Mouse (Mus musculus) lung, postnatal 0 days (tissue): Measurements from ENCODE around the gene Ace2. TPM values are rescaled to one million over a fixed set of nuclear protein-coding genes. Genes with fewer than 3 reads are reported as not detected.
A peak's percentile ranks its signal among the peaks of the same experiment; 100 is the strongest.

Experiments used
- ATAC-seq: fragments of 200-750 bp; cut with Nextera tagmentation; 2 replicates; pipeline ENCODE4 v1.8.0; 2017; ENCODE audit warnings: moderate library complexity
- DNase-seq: peaks from one replicate; pipeline ENCODE4 v3.0.0-alpha.2; 2016; ENCODE audit warnings: low spot score
- H3K27ac ChIP-seq: fragments of 300-500 bp; sonication (generic); 2 replicates; pipeline ENCODE4 v1.5.1; 2014; ENCODE audit warnings: antibody characterized with exemption, mild to moderate bottlenecking, low read length, mixed read lengths
- H3K27me3 ChIP-seq: fragments of 300-500 bp; sonication (generic); replicated peaks from 2 replicates; pipeline ENCODE4 v1.6.1; 2014; ENCODE audit warnings: low read length, mixed read lengths; ENCODE audit not compliant: insufficient read depth
- H3K36me3 ChIP-seq: fragments of 300-500 bp; sonication (generic); 2 replicates; pipeline ENCODE4 v1.6.1; 2014; ENCODE audit warnings: low read length, mixed read lengths; ENCODE audit not compliant: insufficient read depth
- H3K4me1 ChIP-seq: fragments of 300-500 bp; sonication (generic); 2 replicates; pipeline ENCODE4 v1.6.1; 2014; ENCODE audit warnings: antibody characterized with exemption, low read depth, low read length, mixed read lengths; ENCODE audit not compliant: insufficient read depth
- H3K4me2 ChIP-seq: fragments of 300-500 bp; sonication (generic); replicated peaks from 2 replicates; pipeline ENCODE4 v1.6.1; 2014; ENCODE audit warnings: low read depth, mild to moderate bottlenecking, low read length, moderate library complexity, mixed read lengths
- H3K4me3 ChIP-seq: fragments of 300-500 bp; sonication (generic); 2 replicates; pipeline ENCODE4 v1.5.1; 2014; ENCODE audit warnings: low read depth, low read length
- H3K9ac ChIP-seq: fragments of 300-500 bp; sonication (generic); replicated peaks from 2 replicates; pipeline ENCODE4 v1.6.1; 2014; ENCODE audit warnings: low read depth, mild to moderate bottlenecking
- H3K9me3 ChIP-seq: fragments of 300-500 bp; sonication (generic); 2 replicates; pipeline ENCODE4 v1.6.1; 2016; ENCODE audit warnings: low read length, mixed read lengths
- CTCF ChIP-seq: IDR thresholded peaks from 2 replicates; pipeline ENCODE4 v1.5.1; 2016; ENCODE audit warnings: antibody characterized with exemption, mild to moderate bottlenecking
- EP300 ChIP-seq: IDR thresholded peaks from 2 replicates; pipeline ENCODE4 v1.6.1; 2016; ENCODE audit warnings: antibody characterized with exemption, mild to moderate bottlenecking, control low read depth
- WGBS: fragments of 180-500 bp; shearing (Covaris S2); extraction: QIAGEN DNeasy Blood & Tissue Kit; methylation state at CpG from one replicate; pipeline ENCODE4 v1.1.7; 2014; 5-methylcytosine and 5-hydroxymethylcytosine counted together
- polyA plus RNA-seq: library from polyadenylated mRNA; unstranded; fragments of >200 nt; fragmentation: Nextera tagmentation; extraction: Ambion mirVana; gene quantifications from 2 replicates; pipeline ENCODE4 v1.2.1, GENCODE M21; 2015

Gene Ace2
- polyA plus RNA-seq, 1 experiment from 2014 or later = 7.6 TPM

DNA sequence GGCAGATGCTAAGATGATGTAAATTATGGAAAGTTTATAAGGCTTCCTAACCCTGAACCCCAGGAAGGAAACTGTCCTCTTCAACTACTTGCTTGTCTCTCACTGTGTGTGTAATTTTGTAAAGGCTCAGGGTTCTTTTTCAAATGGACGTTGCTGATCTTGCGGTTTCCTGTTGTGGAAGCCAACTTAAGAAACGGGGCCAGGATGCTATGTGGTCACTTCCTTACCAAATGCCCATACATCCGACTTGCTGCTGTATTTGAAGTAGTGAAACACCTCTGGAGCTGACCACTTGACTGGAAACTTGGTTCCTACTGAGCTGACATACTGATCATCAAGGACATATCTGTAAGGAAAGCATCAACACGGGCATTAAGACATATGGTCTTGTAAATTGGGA lies 61.4 kb downstream of the Ace2 start:
- Histone ChIP-seq H3K4me3 (no peak overlapping the region), H3K27ac (no peak overlapping the region), H3K27me3 (no peaks in the 10 kb centered on the region), H3K9me3 (no peaks in the 10 kb centered on the region), H3K9ac (no peak overlapping the region), H3K36me3 (no peaks in the 10 kb centered on the region), H3K4me1 (no peaks in the 10 kb centered on the region), H3K4me2 (no peak overlapping the region)
- TF ChIP-seq CTCF = no peak
- TF ChIP-seq EP300 = no peak
- WGBS = 61% methylated on average over 5 of the region's 5 CpGs
- peak; percentile 9 for DNase-seq
- ATAC-seq = no peak

DNA sequence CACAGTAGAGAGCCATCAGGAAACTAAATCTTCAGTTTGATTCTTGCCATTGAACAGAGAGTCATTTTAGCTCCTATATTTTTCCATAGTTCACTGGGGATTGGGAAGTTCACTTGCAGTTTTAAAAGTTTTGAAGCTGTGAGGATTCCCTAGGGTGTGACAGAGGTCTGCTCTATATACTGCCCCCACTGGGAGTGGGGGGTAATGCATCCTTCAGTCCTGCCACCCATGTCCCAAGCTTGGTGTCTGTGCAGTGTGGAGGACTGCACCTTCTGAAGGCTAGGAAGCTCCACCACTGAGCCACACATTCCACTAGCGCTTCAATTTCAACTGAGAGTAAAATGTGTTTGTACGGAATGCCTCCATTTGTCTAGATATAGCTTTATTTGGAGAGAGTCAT lies 82.9 kb downstream of the Ace2 start:
- H3K4me2 ChIP-seq = no peak overlapping the region
- H3K27me3 ChIP-seq = no peaks in the 10 kb centered on the region
- WGBS = 69% methylated on average over 2 of the region's 2 CpGs
- no peak for DNase-seq
- no peak overlapping the region for H3K4me3 ChIP-seq
- H3K4me1 ChIP-seq = no peaks in the 10 kb centered on the region
- no peak for ATAC-seq
- no peak for TF ChIP-seq EP300
- peak; percentile 53 for TF ChIP-seq CTCF
- no peak overlapping the region for H3K9ac ChIP-seq
- H3K27ac ChIP-seq = no peak overlapping the region
- no peaks in the 10 kb centered on the region for H3K36me3 ChIP-seq
- H3K9me3 ChIP-seq = no peaks in the 10 kb centered on the region

DNA sequence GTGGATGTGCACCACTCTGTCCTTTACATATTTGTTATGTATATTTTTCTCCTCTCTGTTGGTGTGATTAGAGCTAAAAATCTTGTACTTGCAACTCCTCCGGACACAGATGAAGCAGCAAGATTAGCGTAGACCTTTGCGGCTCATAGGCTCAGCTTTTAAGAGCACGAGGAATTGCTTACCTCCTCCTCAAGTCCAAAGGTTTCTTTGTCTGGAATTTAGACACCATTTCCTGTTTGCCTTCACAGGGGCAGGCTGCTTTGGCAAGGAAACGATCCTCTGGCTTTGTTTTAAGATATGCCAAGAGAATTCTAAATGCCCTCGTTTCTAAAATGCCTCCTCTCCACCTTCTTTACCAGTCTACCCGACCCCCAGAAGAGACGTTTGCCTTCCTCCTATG lies 94.2 kb downstream of the Ace2 start:
- Histone ChIP-seq H3K4me3 (no peak overlapping the region), H3K9ac (no peak overlapping the region), H3K27ac (no peak overlapping the region), H3K4me2 (no peak overlapping the region), H3K4me1 (no peaks in the 10 kb centered on the region), H3K9me3 (no peaks in the 10 kb centered on the region), H3K36me3 (no peaks in the 10 kb centered on the region), H3K27me3 (no peaks in the 10 kb centered on the region)
- ATAC-seq (no peak), DNase-seq (peak; percentile 36)
- WGBS = 25% methylated on average over 8 of the region's 8 CpGs
- TF ChIP-seq EP300 = no peak
- TF ChIP-seq CTCF = no peak

Other genes with a start within 250 kb of the Ace2 start
- gene Ap1s2, start 230.3 kb upstream of the Ace2 start, polyA plus RNA-seq = 24.4 and 35.4 TPM in 2 replicates
- gene Zrsr2, start 180.7 kb upstream of the Ace2 start, polyA plus RNA-seq = 30.5 and 32.8 TPM in 2 replicates
- 1.0 and 1.1 TPM in 2 replicates for gene Car5b, start 111.3 kb upstream of the Ace2 start, polyA plus RNA-seq
- gene Siah1b, start 62.8 kb upstream of the Ace2 start, polyA plus RNA-seq = 7.9 and 9.6 TPM in 2 replicates
- gene Cltrn, start 50.5 kb upstream of the Ace2 start, polyA plus RNA-seq = not detected in 2 replicates
- 2.5 and 2.7 TPM in 2 replicates for gene Bmx, start 118.9 kb downstream of the Ace2 start, polyA plus RNA-seq
- gene Pir, start 130.0 kb downstream of the Ace2 start, polyA plus RNA-seq = 24.0 and 24.2 TPM in 2 replicates
- 26.6 and 26.8 TPM in 2 replicates for gene Vegfd, start 234.0 kb downstream of the Ace2 start, polyA plus RNA-seq